Mouse (Mus musculus): ENCODE data around the gene Gm42688. TPM values are rescaled to one million over a fixed set of nuclear protein-coding genes. Genes with fewer than 3 reads are reported as not detected.

Gene Gm42688
- polyA plus RNA-seq (2015; fragmentation: Nextera tagmentation; extraction: Ambion mirVana): 3.7 and 5.0 TPM in 2 replicates

GRCm38 (mm10) chr6:83101316-83101687, at the start of gene Gm42688, which contains the start of gene Ccdc142:
Gene Gm42688 (plus strand): TSS chr6:83101617.
Gene Ccdc142 (plus strand): TSS chr6:83101601.
- Histone ChIP-seq H3K4me1 (replicated peaks) (peaks cover 20% of the 10 kb centered on the region), H3K4me3 (replicated peaks) (peak within 1 kb of the TSS; percentile 73), H3K36me3 (0 out of 2 replicates have a peak, but pooled peaks cover 9% of the 10 kb centered on the region), H3K9ac (replicated peaks) (peak within 1 kb of the TSS; percentile 81), H3K27ac (peak within 1 kb of the TSS; percentile 87), H3K27me3 (peaks cover 16% of the 10 kb centered on the region), H3K4me2 (replicated peaks) (peak within 1 kb of the TSS; percentile 94), H3K9me3 (no peaks in the 10 kb centered on the region)
- peak; percentile 83 for ATAC-seq
- WGBS: under 1% methylated on average over 25 of the region's 25 CpGs

- H3K36me3 ChIP-seq: peaks cover 30% of the 10 kb centered on the region
- peak overlapping the region; percentile 79 for H3K4me2 ChIP-seq (replicated peaks)
- peak overlapping the region; percentile 89 for H3K27ac ChIP-seq
- H3K27me3 ChIP-seq: no peaks in the 10 kb centered on the region; the same call in 1 of the 2 replicates
- H3K4me1 ChIP-seq (replicated peaks): peaks cover 29% of the 10 kb centered on the region
- no peaks in the 10 kb centered on the region for H3K9me3 ChIP-seq
- H3K9ac ChIP-seq (replicated peaks): peak overlapping the region; percentile 93
- peak; percentile 3; the same call in 1 of the 2 replicates for ATAC-seq
- H3K4me3 ChIP-seq (replicated peaks): peak overlapping the region; percentile 99
- WGBS: 3% methylated on average over 26 of the region's 26 CpGs
These were observed 48.1 kb upstream of the Gm42688 start for GRCm38 (mm10) chr6:83053136-83053960.

GRCm38 (mm10) chr6:83054074-83054851, 47.2 kb upstream of the Gm42688 start, which contains the start of gene Aup1:
Gene Aup1 (plus strand): TSS chr6:83054521.
- ATAC-seq: peak; percentile 99
- Histone ChIP-seq H3K36me3 (peaks cover 30% of the 10 kb centered on the region), H3K4me2 (replicated peaks) (peak within 1 kb of the TSS; percentile 79), H3K4me3 (replicated peaks) (peak within 1 kb of the TSS; percentile 99), H3K4me1 (replicated peaks) (peaks cover 29% of the 10 kb centered on the region), H3K27ac (peak within 1 kb of the TSS; percentile 89), H3K27me3 (peaks cover 2% of the 10 kb centered on the region), H3K9ac (replicated peaks) (peak within 1 kb of the TSS; percentile 93), H3K9me3 (no peaks in the 10 kb centered on the region)
- WGBS: under 1% methylated on average over 64 of the region's 64 CpGs

- ATAC-seq: peak; percentile 67; the same call in 1 of the 2 replicates
- H3K9me3 ChIP-seq: no peaks in the 10 kb centered on the region
These were observed 46.5 kb upstream of the Gm42688 start, which contains the start of gene Htra2 for GRCm38 (mm10) chr6:83054871-83055431. Gene Htra2 (minus strand): TSS chr6:83055273.

GRCm38 (mm10) chr6:83057790-83058189, 43.6 kb upstream of the Gm42688 start, which contains the start of gene Dqx1:
Gene Dqx1 (plus strand): TSS chr6:83057844.
- H3K4me2 ChIP-seq (replicated peaks): no peak within 1 kb of the TSS
- WGBS: 57% methylated on average over 3 of the region's 3 CpGs
- peaks cover 17% of the 10 kb centered on the region for H3K36me3 ChIP-seq
- no peak within 1 kb of the TSS; the same call in 1 of the 2 replicates for H3K9ac ChIP-seq (replicated peaks)
- no peaks in the 10 kb centered on the region for H3K9me3 ChIP-seq
- H3K27ac ChIP-seq: no peak within 1 kb of the TSS
- H3K4me3 ChIP-seq (replicated peaks): no peak within 1 kb of the TSS
- peaks cover 35% of the 10 kb centered on the region for H3K27me3 ChIP-seq
- ATAC-seq: no peak
- peaks cover 23% of the 10 kb centered on the region for H3K4me1 ChIP-seq (replicated peaks)

More at GRCm38 (mm10) chr6:83054871-83055431, 46.5 kb upstream of the Gm42688 start, which contains the start of gene Htra2:
- Histone ChIP-seq H3K4me1 (replicated peaks) (peaks cover 29% of the 10 kb centered on the region), H3K27me3 (peaks cover 7% of the 10 kb centered on the region), H3K4me2 (replicated peaks) (peak within 1 kb of the TSS; percentile 79), H3K9ac (replicated peaks) (peak within 1 kb of the TSS; percentile 93), H3K27ac (peak within 1 kb of the TSS; percentile 89), H3K36me3 (peaks cover 30% of the 10 kb centered on the region), H3K4me3 (replicated peaks) (peak within 1 kb of the TSS; percentile 99)
- WGBS: 2% methylated on average over 50 of the region's 50 CpGs

GRCm38 (mm10) chr6:83058725-83059124, 42.7 kb upstream of the Gm42688 start:
- peaks cover 17% of the 10 kb centered on the region for H3K36me3 ChIP-seq
- H3K4me1 ChIP-seq (replicated peaks): peaks cover 14% of the 10 kb centered on the region
- H3K27ac ChIP-seq: no peak overlapping the region

GRCm38 (mm10) chr6:83065995-83066394, 35.4 kb upstream of the Gm42688 start:
- Histone ChIP-seq H3K4me1 (replicated peaks) (peaks cover 19% of the 10 kb centered on the region), H3K9ac (replicated peaks) (no peak overlapping the region), H3K27ac (no peak overlapping the region), H3K4me2 (replicated peaks) (no peak overlapping the region), H3K27me3 (peaks cover 100% of the 10 kb centered on the region), H3K36me3 (no peaks in the 10 kb centered on the region), H3K4me3 (replicated peaks) (no peak overlapping the region), H3K9me3 (no peaks in the 10 kb centered on the region)
- ATAC-seq: no peak
- WGBS: 38% methylated on average over 8 of the region's 8 CpGs

More at GRCm38 (mm10) chr6:83058725-83059124, 42.7 kb upstream of the Gm42688 start:
- Histone ChIP-seq H3K27me3 (peaks cover 45% of the 10 kb centered on the region), H3K9me3 (no peaks in the 10 kb centered on the region), H3K9ac (replicated peaks) (no peak overlapping the region), H3K4me2 (replicated peaks) (no peak overlapping the region), H3K4me3 (replicated peaks) (no peak overlapping the region)
- WGBS: 87% methylated on average over 2 of the region's 2 CpGs
- no peak for ATAC-seq

- H3K4me3 ChIP-seq (replicated peaks): no peak overlapping the region
- no peak for ATAC-seq
- H3K9ac ChIP-seq (replicated peaks): no peak overlapping the region
- 22% methylated on average over 6 of the region's 6 CpGs for WGBS
- no peak overlapping the region for H3K4me2 ChIP-seq (replicated peaks)
- H3K9me3 ChIP-seq: no peaks in the 10 kb centered on the region
- no peak overlapping the region for H3K27ac ChIP-seq
- peaks cover 24% of the 10 kb centered on the region for H3K4me1 ChIP-seq (replicated peaks)
- no peaks in the 10 kb centered on the region for H3K36me3 ChIP-seq
- peaks cover 100% of the 10 kb centered on the region for H3K27me3 ChIP-seq
These were observed 35.0 kb upstream of the Gm42688 start for GRCm38 (mm10) chr6:83066441-83066840.

- Histone ChIP-seq H3K9ac (replicated peaks) (no peak overlapping the region), H3K27ac (no peak overlapping the region), H3K4me3 (replicated peaks) (0 out of 2 replicates have a peak overlapping the region, but pooled peaks have one; percentile 14), H3K27me3 (peaks cover 100% of the 10 kb centered on the region), H3K4me2 (replicated peaks) (peak overlapping the region; percentile 26; the same call in 1 of the 2 replicates), H3K4me1 (replicated peaks) (peaks cover 25% of the 10 kb centered on the region), H3K36me3 (no peaks in the 10 kb centered on the region), H3K9me3 (no peaks in the 10 kb centered on the region)
- ATAC-seq: no peak
- 3% methylated on average over 8 of the region's 8 CpGs for WGBS
These were observed 33.2 kb upstream of the Gm42688 start for GRCm38 (mm10) chr6:83068221-83068620.

GRCm38 (mm10) chr6:83068706-83069487, 32.5 kb upstream of the Gm42688 start:
- Histone ChIP-seq H3K36me3 (no peaks in the 10 kb centered on the region), H3K9ac (replicated peaks) (no peak overlapping the region), H3K27ac (no peak overlapping the region), H3K9me3 (no peaks in the 10 kb centered on the region), H3K4me3 (replicated peaks) (peak overlapping the region; percentile 14), H3K4me2 (replicated peaks) (peak overlapping the region; percentile 26), H3K27me3 (peaks cover 100% of the 10 kb centered on the region), H3K4me1 (replicated peaks) (peaks cover 25% of the 10 kb centered on the region)
- under 1% methylated on average over 79 of the region's 81 CpGs for WGBS
- ATAC-seq: no peak
